Mouse (Mus musculus) cerebellum, adult 2 months (tissue): ENCODE results near the gene Lrrc38.

Source experiments
- CTCF ChIP-seq: fragments of 200-500 bp; IDR thresholded peaks from 2 replicates; pipeline ENCODE4 v1.5.1; 2011; ENCODE audit warnings: low read depth, mild to moderate bottlenecking, control low read depth, low read length, moderate library complexity, borderline replicate concordance; ENCODE audit not compliant: insufficient read depth
- POLR2A ChIP-seq: fragments of 200-500 bp; IDR thresholded peaks from 2 replicates; pipeline ENCODE4 v1.6.1; 2011; ENCODE audit warnings: low read length, control low read depth, borderline replicate concordance; ENCODE audit not compliant: insufficient read depth

DNA sequence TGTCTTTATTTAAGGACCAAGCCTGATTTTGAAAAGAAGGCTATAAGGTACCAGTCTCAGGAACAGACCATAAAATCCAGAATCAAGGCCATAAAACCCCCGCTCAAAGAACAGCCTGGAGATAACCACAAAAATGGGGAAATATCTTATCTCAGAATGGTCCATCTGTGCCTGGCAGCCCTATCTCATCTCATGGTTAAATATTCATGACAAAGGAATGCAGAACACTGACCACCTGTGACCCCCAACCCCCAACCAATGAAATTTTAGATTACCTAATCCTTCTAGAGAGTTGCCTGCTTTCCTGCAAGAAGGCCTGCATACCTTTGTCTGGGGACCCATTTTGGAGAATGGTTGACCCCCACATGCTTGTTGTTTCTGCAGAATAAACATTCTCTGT is 17.8 kb upstream of the Lrrc38 start:
- no peak for TF ChIP-seq CTCF
- TF ChIP-seq POLR2A = no peak
